Mouse (Mus musculus) CH12.LX (cell line): Measurements from ENCODE around the gene Tmco4. TPM values are rescaled to one million over a fixed set of nuclear protein-coding genes. Genes with fewer than 3 reads are reported as not detected.

ENCODE experiments used
- DNase-seq: peaks from one replicate; pipeline ENCODE4 v3.0.0-alpha.2; 2013; ENCODE audit errors: extremely low read depth
- H3K27ac ChIP-seq: 2 replicates; pipeline ENCODE4 v1.5.1; 2012; ENCODE audit warnings: low read depth, mild to moderate bottlenecking, control low read depth, moderate library complexity; ENCODE audit not compliant: insufficient read depth
- H3K27me3 ChIP-seq: replicated peaks from 2 replicates; pipeline ENCODE3; 2012; ENCODE audit warnings: inconsistent platforms
- H3K36me3 ChIP-seq, 2 experiments: replicated peaks in 1 of 2; 2 replicates each; pipeline versions ENCODE3 to v1.6.1; 2012; ENCODE audit warnings: inconsistent platforms in 1 of 2, low read length in 1 of 2, mild to moderate bottlenecking in 1 of 2, mixed read lengths in 1 of 2, moderate library complexity in 1 of 2; ENCODE audit not compliant: control insufficient read depth in 1 of 2, insufficient read depth in 1 of 2
- H3K4me1 ChIP-seq, 2 experiments: 2 replicates each; pipeline ENCODE4 v1.6.1; 2012; ENCODE audit warnings: inconsistent platforms in 1 of 2, moderate library complexity in 1 of 2; ENCODE audit not compliant: insufficient read depth in 2 of 2, control insufficient read depth in 1 of 2
- H3K4me2 ChIP-seq: 2 replicates; pipeline ENCODE4 v1.6.1; 2012; ENCODE audit warnings: low read depth, mild to moderate bottlenecking, control low read depth; ENCODE audit not compliant: poor library complexity, insufficient read depth, severe bottlenecking
- H3K4me3 ChIP-seq, 3 experiments: fragments of 150-350 bp in 1 of 3; sonication (generic) in 1 of 3; replicated peaks in 1 of 3; 2 replicates each; pipeline versions ENCODE3 to v1.5.1; 2011 to 2012; ENCODE audit warnings: low read depth in 2 of 3, low read length in 2 of 3, mild to moderate bottlenecking in 2 of 3, moderate library complexity in 2 of 3, control low read depth in 1 of 3, improper control_type of control experiment in 1 of 3, inconsistent platforms in 1 of 3, mixed read lengths in 1 of 3; ENCODE audit not compliant: poor library complexity in 1 of 3
- H3K79me2 ChIP-seq: replicated peaks from 2 replicates; pipeline ENCODE4 v1.6.1; 2012; ENCODE audit warnings: mild to moderate bottlenecking, moderate library complexity; ENCODE audit not compliant: control insufficient read depth, poor library complexity, insufficient read depth, severe bottlenecking; ENCODE audit errors: extremely low read depth
- H3K9ac ChIP-seq: 2 replicates; pipeline ENCODE4 v1.6.1; 2012; ENCODE audit warnings: low read depth, mild to moderate bottlenecking, control low read depth, moderate library complexity; ENCODE audit not compliant: insufficient read depth
- H3K9me3 ChIP-seq: replicated peaks from 2 replicates; pipeline ENCODE3; 2012; ENCODE audit warnings: low read length, inconsistent platforms, mixed read lengths
- CHD1 ChIP-seq: IDR thresholded peaks from 2 replicates; pipeline ENCODE4 v1.6.1; 2012; ENCODE audit warnings: low read depth, low read length, improper control_type of control experiment, inconsistent platforms
- CHD2 ChIP-seq: IDR thresholded peaks from 2 replicates; pipeline ENCODE4 v1.6.1; 2011; ENCODE audit warnings: low read length, improper control_type of control experiment
- E2F4 ChIP-seq: IDR thresholded peaks from 2 replicates; pipeline ENCODE4 v1.6.1; 2011; ENCODE audit warnings: low read depth, low read length, improper control_type of control experiment; ENCODE audit not compliant: insufficient replicate concordance
- EP300 ChIP-seq: IDR thresholded peaks from 2 replicates; pipeline ENCODE4 v1.6.1; 2011; ENCODE audit warnings: low read length, improper control_type of control experiment
- HCFC1 ChIP-seq: IDR thresholded peaks from 2 replicates; pipeline ENCODE4 v1.6.1; 2012; ENCODE audit warnings: low read depth, mild to moderate bottlenecking, inconsistent platforms, low read length, improper control_type of control experiment
- IRF4 ChIP-seq: IDR thresholded peaks from 2 replicates; pipeline ENCODE4 v1.6.1; 2014; ENCODE audit warnings: low read depth, mild to moderate bottlenecking, inconsistent platforms, low read length, improper control_type of control experiment
- JUN ChIP-seq: IDR thresholded peaks from 2 replicates; pipeline ENCODE4 v1.6.1; 2011; ENCODE audit warnings: low read depth, mild to moderate bottlenecking, low read length, improper control_type of control experiment, moderate library complexity; ENCODE audit not compliant: insufficient read depth
- JUND ChIP-seq: conservative IDR thresholded peaks from 2 replicates; pipeline ENCODE4 v1.6.1; 2011; ENCODE audit warnings: low read depth, low read length, improper control_type of control experiment
- KAT2A ChIP-seq: IDR thresholded peaks from 2 replicates; pipeline ENCODE4 v1.6.1; 2012; ENCODE audit warnings: low read length, improper control_type of control experiment, inconsistent platforms; ENCODE audit not compliant: insufficient replicate concordance
- MAFK ChIP-seq: IDR thresholded peaks from 2 replicates; pipeline ENCODE4 v1.6.1; 2011; ENCODE audit warnings: low read length, improper control_type of control experiment; ENCODE audit not compliant: insufficient replicate concordance
- MAZ ChIP-seq: IDR thresholded peaks from 2 replicates; pipeline ENCODE4 v1.6.1; 2012; ENCODE audit warnings: low read depth, mild to moderate bottlenecking, inconsistent platforms, low read length, improper control_type of control experiment, moderate library complexity
- MXI1 ChIP-seq: IDR thresholded peaks from 2 replicates; pipeline ENCODE4 v1.6.1; 2011; ENCODE audit warnings: mild to moderate bottlenecking, low read depth, low read length, improper control_type of control experiment
- PAX5 ChIP-seq: IDR thresholded peaks from 2 replicates; pipeline ENCODE4 v1.6.1; 2012; ENCODE audit warnings: low read length, inconsistent platforms, mixed read lengths
- POLR2AphosphoS2 ChIP-seq: IDR thresholded peaks from 2 replicates; pipeline ENCODE4 v1.6.1; 2011; ENCODE audit warnings: low read depth, low read length, improper control_type of control experiment
- RAD21 ChIP-seq: IDR thresholded peaks from 2 replicates; pipeline ENCODE4 v1.6.1; 2011; ENCODE audit warnings: low read depth, mild to moderate bottlenecking, low read length, improper control_type of control experiment, moderate library complexity
- RCOR1 ChIP-seq: conservative IDR thresholded peaks from 2 replicates; pipeline ENCODE4 v1.6.1; 2012; ENCODE audit warnings: low read depth, mild to moderate bottlenecking, inconsistent platforms, low read length, improper control_type of control experiment
- USF2 ChIP-seq: conservative IDR thresholded peaks from 2 replicates; pipeline ENCODE4 v1.6.1; 2011; ENCODE audit warnings: low read depth, low read length, improper control_type of control experiment
- ZKSCAN1 ChIP-seq: IDR thresholded peaks from 2 replicates; pipeline ENCODE4 v1.6.1; 2012; ENCODE audit warnings: low read depth, inconsistent platforms, low read length, improper control_type of control experiment, borderline replicate concordance
- ZMIZ1 ChIP-seq: IDR thresholded peaks from 2 replicates; pipeline ENCODE4 v1.6.1; 2012; ENCODE audit warnings: low read depth, mild to moderate bottlenecking, inconsistent platforms, low read length, improper control_type of control experiment
- dilution Hi-C: fragments of 300-500 bp; cut with MboI; formaldehyde crosslinking; loops from 2 replicates; pipeline ENCODE4 v1.14.3; 2020; ENCODE audit warnings: low sequenced_read_pairs; ENCODE audit not compliant: extremely low pct_unique_long_range_greater_than_20kb, extremely low pct_ligation_motif_present
- in situ Hi-C: fragments of 300-500 bp; cut with MboI; formaldehyde crosslinking; loops from 3 replicates; pipeline ENCODE4 v1.14.3; 2019; ENCODE audit warnings: low sequenced_read_pairs, low pct_ligation_motif_present, low pct_unique_long_range_greater_than_20kb, mixed read lengths
- polyA plus RNA-seq: library from polyadenylated mRNA; unstranded; fragments of >175 nt; gene quantifications from 2 replicates; pipeline ENCODE4 v1.2.1, GENCODE M21; 2012; ENCODE audit warnings: low read depth; ENCODE audit not compliant: insufficient read length
- total RNA-seq, 2 experiments: library from RNA; depleted of rRNA; stranded (reverse); fragments of 300-350 nt in 1 of 2; fragments of >200 nt in 1 of 2; gene quantifications; 2 replicates each; pipeline ENCODE4 v1.2.3; 2012 to 2014

The Tmco4 gene
- total and polyA plus RNA-seq, 3 experiments = 20.3 to 22.2 (median 21.7) TPM

- no peaks in the 10 kb centered on the region for H3K27me3 ChIP-seq
- peaks cover 24 to 44% of the 10 kb centered on the region in 2 experiments for H3K36me3 ChIP-seq
- H3K4me3 ChIP-seq = no peak overlapping the region
- H3K27ac ChIP-seq = no peak overlapping the region
- peaks cover 9 to 15% of the 10 kb centered on the region in 2 experiments; a peak in 3 of 4 replicates for H3K4me1 ChIP-seq
- no peak for DNase-seq
- TF ChIP-seq E2F4 = no peak
- no peak for TF ChIP-seq USF2
- H3K9ac ChIP-seq = no peak overlapping the region
- H3K79me2 ChIP-seq = 0 out of 2 replicates have a peak, but pooled peaks cover 1% of the 10 kb centered on the region
- H3K4me2 ChIP-seq = no peak overlapping the region
- in situ Hi-C loops (no loop called here), dilution Hi-C loops (no loop called here)
- peaks cover under 1% of the 10 kb centered on the region for H3K9me3 ChIP-seq
Observed at GRCm38 (mm10) chr4:139100326-139100725, 127.6 kb downstream of the Tmco4 start.

- TF ChIP-seq PAX5 (no peak), ZMIZ1 (no peak), ZKSCAN1 (no peak), MAFK (no peak), JUN (no peak), EP300 (no peak), RAD21 (no peak), IRF4 (no peak), KAT2A (no peak), CHD1 (no peak), MAZ (no peak)
- Histone ChIP-seq H3K9ac (no peak overlapping the region), H3K79me2 (peaks cover 3% of the 10 kb centered on the region; the same call in 1 of the 2 replicates), H3K9me3 (no peaks in the 10 kb centered on the region), H3K4me1 (peaks cover 9 to 27% of the 10 kb centered on the region in 2 experiments; a peak in 3 of 4 replicates), H3K36me3 (peaks cover 24 to 57% of the 10 kb centered on the region in 2 experiments), H3K27me3 (no peaks in the 10 kb centered on the region), H3K27ac (no peak overlapping the region), H3K4me3 (no peak overlapping the region), H3K4me2 (no peak overlapping the region)
- dilution Hi-C loops (no loop called here), in situ Hi-C loops (no loop called here)
- no peak for DNase-seq
Observed at GRCm38 (mm10) chr4:139101546-139101945, 128.9 kb downstream of the Tmco4 start.

- Histone ChIP-seq H3K79me2 (peaks cover 25% of the 10 kb centered on the region), H3K4me2 (no peak overlapping the region), H3K27ac (no peak overlapping the region), H3K4me1 (peaks cover 12 to 45% of the 10 kb centered on the region in 2 experiments), H3K4me3 (no peak overlapping the region), H3K9ac (no peak overlapping the region), H3K36me3 (peaks cover 24 to 84% of the 10 kb centered on the region in 2 experiments), H3K27me3 (no peaks in the 10 kb centered on the region), H3K9me3 (no peaks in the 10 kb centered on the region)
- in situ Hi-C loops = no loop called here
- dilution Hi-C loops = no loop called here
- DNase-seq = no peak
- TF ChIP-seq POLR2AphosphoS2 = no peak
- TF ChIP-seq PAX5 = no peak
- no peak for TF ChIP-seq CHD2
- no peak for TF ChIP-seq JUND
- TF ChIP-seq HCFC1 = no peak
- TF ChIP-seq MXI1 = no peak
- TF ChIP-seq MAZ = no peak
- no peak for TF ChIP-seq RCOR1
Observed at GRCm38 (mm10) chr4:139105453-139105852, 132.8 kb downstream of the Tmco4 start.
